Mouse (Mus musculus) spleen, postnatal 4 days (tissue): Measurements from ENCODE around the gene Ajuba.
A peak's percentile ranks its signal among the peaks of the same experiment; 100 is the strongest.

Experiments used
- DNase-seq, 2 experiments: peaks; one replicate each; pipeline ENCODE4 v3.0.0; 2022; ENCODE audit warnings: low spot score in 2 of 2

Gene Ajuba

GRCm38 (mm10) chr14:54592319-54592934 lies 15.1 kb upstream of the Ajuba start:
- DNase-seq: no peak

- DNase-seq: no peak
Measured at GRCm38 (mm10) chr14:54591056-54591455, 13.7 kb upstream of the Ajuba start.

- DNase-seq: peak; percentile 62 to 83
Measured at GRCm38 (mm10) chr14:54583681-54584338, 6.5 kb upstream of the Ajuba start.

GRCm38 (mm10) chr14:54582536-54582935 lies 5.2 kb upstream of the Ajuba start:
- no peak for DNase-seq

- no peak for DNase-seq
Measured at GRCm38 (mm10) chr14:54579638-54580037, 2.3 kb upstream of the Ajuba start.

GRCm38 (mm10) chr14:54578063-54578462 lies 705 bp upstream of the Ajuba start:
- DNase-seq: peak in 1 of 2 experiments; percentile 33

GRCm38 (mm10) chr14:54576241-54577088 lies 893 bp downstream of the Ajuba start:
- peak in 1 of 2 experiments; percentile 74 for DNase-seq

- DNase-seq: no peak
Measured at GRCm38 (mm10) chr14:54575631-54576030, 1.7 kb downstream of the Ajuba start.

GRCm38 (mm10) chr14:54575031-54575430 lies 2.3 kb downstream of the Ajuba start:
- DNase-seq: no peak

GRCm38 (mm10) chr14:54574253-54574652 lies 3.1 kb downstream of the Ajuba start:
- DNase-seq: no peak

- DNase-seq: no peak
Measured at GRCm38 (mm10) chr14:54572790-54573736, 4.3 kb downstream of the Ajuba start.

- no peak for DNase-seq
Measured at GRCm38 (mm10) chr14:54572122-54572521, 5.2 kb downstream of the Ajuba start.

GRCm38 (mm10) chr14:54569451-54570392 lies 7.6 kb downstream of the Ajuba start:
- no peak for DNase-seq

GRCm38 (mm10) chr14:54568694-54569414 lies 8.5 kb downstream of the Ajuba start:
- peak; percentile 67 to 85 for DNase-seq

- DNase-seq: no peak
Measured at GRCm38 (mm10) chr14:54560527-54561242, 16.7 kb downstream of the Ajuba start.

GRCm38 (mm10) chr14:54557330-54557729 lies 20.0 kb downstream of the Ajuba start:
- no peak for DNase-seq

- DNase-seq: peak; percentile 87 to 92
Measured at GRCm38 (mm10) chr14:54553975-54554769, 23.2 kb downstream of the Ajuba start, which contains the start of gene Haus4. Haus4 (minus strand) TSS chr14:54554616.

GRCm38 (mm10) chr14:54553454-54553974 lies 23.8 kb downstream of the Ajuba start:
- peak; percentile 45 to 73 for DNase-seq
